Mouse (Mus musculus): ENCODE data around the gene Abhd17a.

The Abhd17a gene

DNA sequence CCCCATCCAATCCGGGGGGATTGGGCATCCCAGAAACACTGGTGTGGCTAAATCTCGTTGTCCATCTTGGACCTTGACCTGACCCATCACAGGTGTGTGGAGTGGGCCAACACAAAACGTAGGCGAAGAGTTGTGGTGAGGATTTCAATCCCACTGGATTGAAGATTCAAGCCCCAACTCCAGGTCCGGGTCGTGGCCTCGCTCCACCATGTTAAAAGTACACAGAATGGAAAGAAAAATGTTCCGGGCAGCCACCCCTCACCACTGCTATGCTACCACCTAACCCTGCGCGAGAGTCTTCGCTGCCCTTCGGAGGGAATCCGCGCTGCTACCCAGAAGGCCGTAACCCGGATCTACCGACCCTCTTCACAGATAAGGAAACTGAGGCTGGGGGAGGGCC, 14.2 kb downstream of the Abhd17a start:
- CTCF ChIA-PET, result interaction anchor here in 3 of 4 experiments (0.7 to 1.3 kb wide), 4 partner anchors 85 to 180 kb away, joined by 3 to 8 read pairs (median 4); no protein-coding TSS in a partner anchor
- POLR2A ChIA-PET, result interaction anchor here in 3 of 4 experiments (0.7 to 7.7 kb wide), 5 partner anchors 10 to 101 kb away, joined by 4 to 129 read pairs (median 8); partner anchors contain the start of genes Mknk2 (in 2 of the 3) and Rexo1 (in 1 of the 3)

GRCm38 (mm10) chr10:80574896-80575295, 15.2 kb downstream of the Abhd17a start:
- POLR2A ChIA-PET, result interaction anchor here in 3 of 4 experiments (0.6 to 7.7 kb wide), 9 partner anchors 8 to 102 kb away, joined by 3 to 129 read pairs (median 5); partner anchors contain the start of genes Mknk2 (in 2 of the 3), Csnk1g2 (in 1 of the 3) and Rexo1 (in 1 of the 3)
- CTCF ChIA-PET, result interaction anchor here in 1 of 4 experiments (0.6 to 1.3 kb wide), 3 partner anchors 11 to 471 kb away, joined by 3 to 4 read pairs (median 4); no protein-coding TSS in a partner anchor

DNA sequence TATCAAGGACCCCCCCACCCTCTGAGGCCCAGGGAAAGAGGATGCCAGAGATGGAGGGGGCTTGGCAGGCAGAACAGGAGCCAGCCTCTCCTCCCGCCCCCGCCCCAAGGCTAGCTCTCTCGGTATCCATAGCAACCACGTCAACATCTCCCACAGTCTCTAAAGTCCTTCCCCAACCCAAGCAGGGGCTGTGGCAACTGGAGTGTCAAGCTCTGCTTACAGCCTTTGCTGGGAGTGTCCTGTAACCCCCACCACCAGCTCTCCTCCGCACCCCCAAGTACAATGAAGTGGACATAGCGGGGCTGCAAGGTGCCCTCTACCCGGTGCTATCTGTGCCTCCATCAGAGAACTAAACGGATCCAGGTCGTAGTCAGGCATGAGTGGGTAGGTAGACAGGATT, 16.2 kb downstream of the Abhd17a start:
- ChIA-PET CTCF (interaction anchor here in 2 of 4 experiments (0.6 to 1.3 kb wide), 4 partner anchors 10 to 285 kb away, joined by 3 to 7 read pairs (median 4); no protein-coding TSS in a partner anchor), POLR2A (interaction anchor here (0.6 to 7.7 kb wide), 20 partner anchors 9 to 257 kb away, joined by 3 to 129 read pairs (median 3); partner anchors contain the start of genes Rexo1 (in 3 of the 4), Csnk1g2 (in 2 of the 4), Mknk2 (in 2 of the 4) and Abhd17a (in 1 of the 4))

- CTCF ChIA-PET, result no interaction called here
- POLR2A ChIA-PET, result interaction anchor here in 3 of 4 experiments (0.7 to 7.7 kb wide), 10 partner anchors 11 to 893 kb away, joined by 3 to 129 read pairs (median 5); partner anchors contain the start of genes Mknk2 (in 2 of the 3), Rexo1 (in 2 of the 3) and Abhd17a (in 1 of the 3)
These were observed 17.7 kb downstream of the Abhd17a start for GRCm38 (mm10) chr10:80572477-80572876.

DNA sequence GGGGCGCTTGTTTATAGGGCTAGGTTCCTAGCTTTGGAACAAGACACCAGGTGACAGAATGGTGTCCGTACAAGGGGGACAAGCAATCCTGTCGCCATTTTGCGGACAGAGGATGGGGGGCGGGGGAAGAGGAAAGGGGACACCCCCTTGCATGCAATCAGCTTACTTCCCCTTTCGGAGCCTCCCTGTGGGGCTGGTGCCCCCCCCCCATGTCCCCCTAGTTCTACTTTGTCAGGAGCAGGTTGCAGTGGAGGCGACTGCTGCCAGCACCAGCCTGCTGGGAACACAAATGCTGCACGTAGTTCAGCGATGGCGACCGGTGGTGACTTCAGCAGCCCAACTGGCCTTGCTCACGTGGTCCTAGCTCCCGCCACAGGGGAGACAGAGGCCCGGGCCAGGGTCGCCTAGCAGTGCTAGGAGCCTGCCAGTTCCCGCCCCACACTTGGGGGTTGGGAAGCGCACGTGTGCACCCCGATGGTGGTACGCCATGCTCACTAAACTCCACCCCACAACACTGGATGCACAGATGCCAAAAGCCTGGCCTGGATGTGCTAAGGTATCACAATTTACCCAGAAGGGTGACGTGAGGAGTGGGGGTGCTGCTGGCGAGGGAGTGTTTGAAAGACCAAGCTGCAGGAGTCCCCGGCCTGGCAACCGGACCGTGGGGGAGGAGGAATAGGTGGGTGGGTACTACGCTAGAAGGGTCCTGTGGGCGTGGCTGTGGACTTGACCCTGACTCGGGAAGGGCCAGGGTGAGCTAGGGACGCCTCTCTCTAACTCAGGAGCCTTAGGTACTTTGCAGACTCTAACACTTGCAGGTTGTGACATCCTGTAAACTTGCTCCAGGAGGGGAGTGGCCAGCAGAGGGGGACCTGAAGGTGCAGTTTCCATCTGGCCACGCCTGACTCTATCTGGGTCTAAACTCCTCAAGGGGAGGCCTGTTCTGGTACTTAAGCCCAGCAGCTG, 19.0 kb downstream of the Abhd17a start:
- CTCF ChIA-PET, result interaction anchor here (0.5 to 3.4 kb wide), 11 partner anchors 9 to 273 kb away, joined by 3 to 17 read pairs (median 3); partner anchors contain the start of genes Rexo1 (in 3 of the 4) and Atp8b3 (in 1 of the 4)
- POLR2A ChIA-PET, result interaction anchor here in 3 of 4 experiments (0.6 to 7.7 kb wide), 25 partner anchors 8 to 456 kb away, joined by 3 to 129 read pairs (median 5); partner anchors contain the start of genes Rexo1 (in 3 of the 3), Abhd17a (in 2 of the 3), Mknk2 (in 2 of the 3) and Ap3d1 (in 1 of the 3)

DNA sequence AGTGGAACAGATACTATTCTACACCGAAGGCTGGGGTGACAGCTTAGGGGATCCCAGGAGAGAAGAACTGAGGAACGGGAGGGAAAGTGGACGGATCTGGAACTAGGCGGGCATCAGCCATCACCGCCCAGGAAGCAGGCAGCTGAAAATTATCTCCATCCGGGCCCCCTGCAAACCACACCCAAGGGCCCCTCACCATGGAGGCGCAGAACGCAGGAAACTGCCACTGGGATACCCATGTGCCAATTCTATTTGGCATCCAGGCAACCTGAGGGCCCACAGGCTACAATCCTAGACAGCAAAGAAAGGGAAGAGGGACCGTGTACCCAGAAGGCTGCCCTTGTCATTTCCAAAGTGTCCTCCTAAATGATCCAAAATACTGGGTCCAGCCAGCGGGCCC, 19.7 kb downstream of the Abhd17a start:
- CTCF ChIA-PET, result interaction anchor here in 2 of 4 experiments (0.5 to 3.4 kb wide), 18 partner anchors 8 to 273 kb away, joined by 3 to 17 read pairs (median 4); partner anchors contain the start of gene Rexo1 (in 2 of the 2)
- POLR2A ChIA-PET, result interaction anchor here in 3 of 4 experiments (0.6 to 7.7 kb wide), 39 partner anchors 8 to 848 kb away, joined by 3 to 129 read pairs (median 6); partner anchors contain the start of genes Gadd45b (in 3 of the 3), Abhd17a (in 2 of the 3), Mknk2 (in 2 of the 3) and Rexo1 (in 2 of the 3)

DNA sequence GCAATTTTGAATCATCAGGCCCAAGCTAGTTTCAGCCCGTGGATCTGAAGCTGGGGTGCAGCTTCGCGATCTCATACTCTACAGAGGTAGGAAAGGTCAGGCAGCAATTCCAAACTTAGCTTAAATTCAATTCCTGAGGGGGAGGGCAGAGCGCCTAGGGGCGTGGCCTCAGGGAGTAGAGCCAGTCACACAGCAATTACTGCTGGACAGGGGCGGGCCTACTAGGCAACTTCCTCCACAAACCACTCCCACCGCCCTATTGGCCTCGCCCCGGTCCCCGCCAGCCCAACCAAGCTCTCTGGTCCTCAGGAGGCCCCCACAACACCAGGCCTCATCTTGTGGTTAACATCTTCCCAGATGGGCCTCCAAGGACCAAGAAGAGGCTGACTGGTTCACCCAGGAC, 20.5 kb downstream of the Abhd17a start:
- ChIA-PET CTCF (interaction anchor here (0.5 to 3.4 kb wide), 31 partner anchors 8 to 360 kb away, joined by 3 to 17 read pairs (median 4); partner anchors contain the start of genes Atp8b3 (in 2 of the 4), Rexo1 (in 2 of the 4), Abhd17a (in 1 of the 4) and Gadd45b (in 1 of the 4)), POLR2A (interaction anchor here in 3 of 4 experiments (0.6 to 7.7 kb wide), 73 partner anchors 7 to 622 kb away, joined by 3 to 129 read pairs (median 4); partner anchors contain the start of genes Gadd45b (in 3 of the 3), Rexo1 (in 3 of the 3), Abhd17a (in 2 of the 3) and Ap3d1 (in 2 of the 3))

GRCm38 (mm10) chr10:80568876-80569275, 21.3 kb downstream of the Abhd17a start:
- ChIA-PET POLR2A (interaction anchor here in 3 of 4 experiments (0.5 to 7.7 kb wide), 37 partner anchors 7 to 1030 kb away, joined by 3 to 129 read pairs (median 7); partner anchors contain the start of genes Rexo1 (in 3 of the 3), Klf16 (in 2 of the 3), Mknk2 (in 2 of the 3) and Abhd17a (in 1 of the 3)), CTCF (interaction anchor here in 3 of 4 experiments (0.5 to 3.4 kb wide), 12 partner anchors 7 to 237 kb away, joined by 3 to 17 read pairs (median 4); partner anchors contain the start of genes Atp8b3 (in 1 of the 3) and Rexo1 (in 1 of the 3))

- POLR2A ChIA-PET, result interaction anchor here in 3 of 4 experiments (0.6 to 5.4 kb wide), 43 partner anchors 9 to 812 kb away, joined by 3 to 45 read pairs (median 5); partner anchors contain the start of genes Klf16 (in 2 of the 3), Abhd17a (in 1 of the 3), Adat3 (in 1 of the 3) and Ap3d1 (in 1 of the 3)
- CTCF ChIA-PET, result interaction anchor here (0.6 to 3.0 kb wide), 48 partner anchors 8 to 760 kb away, joined by 3 to 28 read pairs (median 4); partner anchors contain the start of genes Atp8b3 (in 2 of the 4), Abhd17a (in 1 of the 4), Adamtsl5 (in 1 of the 4) and Ap3d1 (in 1 of the 4)
These were observed 23.6 kb downstream of the Abhd17a start for GRCm38 (mm10) chr10:80566375-80567092.

GRCm38 (mm10) chr10:80561116-80561944, 28.8 kb downstream of the Abhd17a start, which contains the start of gene Rexo1:
Gene Rexo1, minus strand, starts transcription at chr10:80561560.
- ChIA-PET CTCF (interaction anchor here (0.5 to 3.0 kb wide), 80 partner anchors 8 to 801 kb away, joined by 3 to 34 read pairs (median 4); partner anchors contain the start of genes Atp8b3 (in 4 of the 4), Klf16 (in 3 of the 4), Ap3d1 (in 2 of the 4) and Csnk1g2 (in 2 of the 4)), POLR2A (interaction anchor here (0.6 to 2.9 kb wide), 150 partner anchors 8 to 993 kb away, joined by 3 to 77 read pairs (median 4); partner anchors contain the start of genes Atp8b3 (in 4 of the 4), Abhd17a (in 3 of the 4), Csnk1g2 (in 3 of the 4) and Klf16 (in 3 of the 4))

DNA sequence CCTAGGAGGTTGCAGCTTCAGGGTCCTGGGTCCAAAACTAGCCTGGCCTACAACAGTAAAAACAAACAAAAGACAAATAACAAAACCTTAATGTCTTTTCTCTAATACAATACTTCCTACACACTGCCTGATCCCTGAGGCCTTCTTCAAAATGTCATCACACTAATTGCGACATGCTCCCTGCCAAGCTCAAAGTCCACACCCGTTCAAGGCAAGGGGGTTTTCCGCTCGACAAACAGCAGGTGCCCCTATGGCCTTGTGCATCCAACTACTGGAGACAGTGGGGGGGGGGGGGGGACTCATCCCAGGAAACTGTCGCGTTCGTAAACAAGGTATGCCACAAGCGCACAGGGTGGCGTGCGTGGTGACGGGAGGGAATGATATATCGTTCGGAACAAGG, 29.5 kb downstream of the Abhd17a start:
- ChIA-PET CTCF (interaction anchor here (0.5 to 3.0 kb wide), 37 partner anchors 9 to 664 kb away, joined by 3 to 34 read pairs (median 6); partner anchors contain the start of genes Klf16 (in 3 of the 4), Atp8b3 (in 2 of the 4), Abhd17a (in 1 of the 4) and Ap3d1 (in 1 of the 4)), POLR2A (interaction anchor here (0.6 to 2.9 kb wide), 91 partner anchors 8 to 581 kb away, joined by 3 to 77 read pairs (median 5); partner anchors contain the start of genes Abhd17a (in 2 of the 4), Atp8b3 (in 2 of the 4), Csnk1g2 (in 2 of the 4) and Mbd3 (in 2 of the 4))

DNA sequence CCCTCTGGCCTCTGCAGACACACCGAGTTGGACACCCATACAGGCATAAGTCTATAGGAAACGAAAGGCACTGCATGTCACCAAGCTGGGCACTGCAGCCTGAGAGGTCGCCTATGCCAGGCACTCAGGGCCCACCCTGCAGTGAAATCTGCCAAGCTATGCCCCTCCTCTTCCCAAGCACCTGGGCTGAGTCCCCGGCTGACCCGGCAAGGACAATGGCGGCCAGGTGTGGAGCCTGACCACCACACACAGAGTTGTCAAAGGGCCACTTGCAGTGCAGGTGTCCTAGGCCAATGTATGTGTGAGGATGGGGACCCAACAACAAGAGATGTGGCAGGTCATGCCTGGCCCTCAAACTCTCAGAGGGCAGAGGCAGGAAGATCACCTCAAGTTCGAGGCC, 30.7 kb downstream of the Abhd17a start:
- ChIA-PET CTCF (no interaction called here), POLR2A (interaction anchor here in 1 of 4 experiments (0.7 to 1.5 kb wide), 2 partner anchors 9 to 10 kb away, joined by 3 read pairs; no protein-coding TSS in a partner anchor)

GRCm38 (mm10) chr10:80557346-80557965, 32.7 kb downstream of the Abhd17a start:
- POLR2A ChIA-PET, result interaction anchor here in 3 of 4 experiments (0.5 to 2.4 kb wide), 30 partner anchors 9 to 352 kb away, joined by 3 to 18 read pairs (median 5); partner anchors contain the start of genes Atp8b3 (in 2 of the 3), Ap3d1 (in 1 of the 3), Csnk1g2 (in 1 of the 3) and Pcsk4 (in 1 of the 3)
- CTCF ChIA-PET, result interaction anchor here (0.5 to 3.3 kb wide), 88 partner anchors 9 to 703 kb away, joined by 3 to 29 read pairs (median 4); partner anchors contain the start of genes Atp8b3 (in 4 of the 4), Abhd17a (in 1 of the 4), Adamtsl5 (in 1 of the 4) and Apc2 (in 1 of the 4)

GRCm38 (mm10) chr10:80553997-80554396, 36.1 kb downstream of the Abhd17a start:
- ChIA-PET POLR2A (interaction anchor here in 2 of 4 experiments (0.7 to 4.9 kb wide), 9 partner anchors 7 to 122 kb away, joined by 3 to 23 read pairs (median 4); partner anchors contain the start of genes Atp8b3 (in 1 of the 2) and Rexo1 (in 1 of the 2)), CTCF (interaction anchor here in 3 of 4 experiments (0.6 to 1.6 kb wide), 9 partner anchors 8 to 178 kb away, joined by 3 to 6 read pairs (median 4); partner anchors contain the start of gene Atp8b3 (in 2 of the 3))
